Mouse (Mus musculus): ENCODE results near the gene Ube2r2.
A peak's percentile ranks its signal among the peaks of the same experiment; 100 is the strongest.

Gene Ube2r2

DNA sequence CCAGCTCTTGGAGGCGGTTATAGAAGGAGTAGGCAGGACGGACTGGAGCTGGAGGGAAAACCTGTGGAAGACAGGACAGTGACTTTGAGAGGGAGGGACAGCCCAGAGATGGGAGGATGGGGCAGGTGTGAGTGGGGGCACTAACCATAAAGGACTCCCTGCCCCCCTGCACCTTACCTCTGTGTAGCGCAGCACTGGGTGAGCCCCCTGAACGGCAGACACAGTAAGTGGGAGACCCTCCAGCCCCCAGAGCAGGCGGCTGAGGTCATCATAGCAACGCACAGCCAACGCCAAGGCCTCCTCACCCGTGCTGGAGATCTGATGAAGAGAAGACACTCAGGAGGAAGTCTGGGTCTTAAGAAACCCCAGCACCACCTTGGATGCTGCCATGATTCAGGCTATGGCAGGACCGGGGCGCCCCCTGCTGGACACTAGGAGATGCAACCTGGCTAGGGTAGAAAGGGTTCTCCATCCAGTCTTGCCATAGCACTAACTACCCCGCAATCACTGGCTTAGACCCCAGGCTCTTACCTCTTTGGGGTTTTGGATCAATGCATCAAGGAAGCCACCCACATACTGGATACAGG, 16.7 kb upstream of the Ube2r2 start:
- no peak for DNase-seq (ENCODE audit: extremely low spot score, low read depth, low spot score)

DNA sequence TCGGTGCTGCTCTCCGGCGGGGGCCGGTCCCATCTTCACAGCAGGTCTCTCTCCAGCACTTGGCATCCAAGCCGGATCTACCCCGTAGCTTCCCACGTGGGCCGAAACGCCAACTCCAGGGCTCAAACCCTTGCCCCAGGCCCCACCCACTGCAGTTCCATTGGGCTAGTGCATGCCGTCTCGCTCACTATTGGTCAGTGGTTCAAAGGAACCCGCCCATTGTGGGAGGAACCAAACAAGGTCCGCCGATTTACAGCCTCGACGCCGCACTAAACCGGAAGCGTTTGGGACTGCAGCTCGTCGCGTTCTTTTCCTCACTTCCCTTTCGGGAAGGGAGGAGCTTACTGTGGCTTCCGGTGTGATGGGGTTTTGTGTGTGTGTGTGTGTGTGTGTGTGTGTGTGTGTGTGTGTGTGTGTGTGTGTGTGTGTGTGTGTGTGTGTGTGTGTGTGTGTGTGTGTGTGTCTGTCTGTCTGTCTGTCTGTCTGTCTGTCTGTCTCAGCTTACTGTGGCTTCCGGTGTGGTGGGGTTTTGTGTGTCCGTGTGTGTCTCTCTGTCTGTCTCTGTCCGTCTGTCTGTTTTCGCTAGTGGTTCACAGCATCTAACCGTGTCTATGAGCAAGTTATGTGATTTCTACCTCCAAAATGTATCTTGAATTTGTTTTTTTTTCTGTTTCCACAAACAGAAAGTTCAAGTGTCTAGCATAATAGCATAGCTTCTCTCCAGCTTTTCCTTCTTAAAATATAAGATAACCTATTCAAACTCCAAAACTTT, 11.2 kb upstream of the Ube2r2 start, which contains the start of gene Nol6:
Gene Nol6, minus strand, starts transcription at position 276 of the 772 bp plus-strand sequence.
- DNase-seq (ENCODE audit: extremely low spot score, low read depth, low spot score): peak; percentile 97

DNA sequence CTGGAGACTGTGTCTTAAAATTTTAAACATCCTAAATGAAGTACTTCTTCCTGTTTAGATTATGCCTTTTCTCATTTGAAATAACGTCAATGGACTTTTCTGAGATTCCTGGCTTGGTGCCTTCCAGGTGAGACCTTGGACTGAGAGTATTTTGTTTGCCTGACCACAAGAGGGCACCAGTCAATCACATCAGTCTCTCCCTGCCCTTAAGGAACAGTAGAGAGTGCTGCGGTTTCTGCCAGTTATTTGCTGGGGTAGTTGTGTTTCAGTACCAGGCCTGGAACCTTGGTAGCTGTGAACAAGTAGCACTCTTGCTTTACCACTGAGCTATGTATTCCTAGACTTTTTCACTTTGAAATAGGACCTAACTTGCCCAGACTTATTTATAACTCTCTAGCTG, 6.1 kb upstream of the Ube2r2 start:
- DNase-seq (ENCODE audit: extremely low spot score, low read depth, low spot score): no peak

DNA sequence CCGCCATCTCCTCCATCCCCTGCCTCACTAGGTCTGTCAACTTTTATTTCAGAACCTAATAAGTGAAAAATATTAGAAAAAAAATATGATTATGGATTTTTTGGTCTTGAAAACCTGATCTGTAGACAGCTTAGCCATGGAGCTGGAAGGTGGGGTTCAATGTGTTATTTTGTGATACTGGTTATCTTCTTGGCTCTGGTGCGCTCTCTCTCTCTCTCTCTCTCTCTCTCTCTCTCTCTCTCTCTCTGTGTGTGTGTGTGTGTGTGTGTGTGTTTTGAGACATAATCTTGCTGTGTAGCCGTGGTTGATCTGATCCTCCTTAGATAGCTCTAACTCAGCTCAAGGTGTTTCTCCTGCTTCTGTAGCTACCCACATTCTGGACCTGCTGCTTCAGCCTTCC, 5.7 kb upstream of the Ube2r2 start:
- DNase-seq (ENCODE audit: extremely low spot score, low read depth, low spot score): no peak

DNA sequence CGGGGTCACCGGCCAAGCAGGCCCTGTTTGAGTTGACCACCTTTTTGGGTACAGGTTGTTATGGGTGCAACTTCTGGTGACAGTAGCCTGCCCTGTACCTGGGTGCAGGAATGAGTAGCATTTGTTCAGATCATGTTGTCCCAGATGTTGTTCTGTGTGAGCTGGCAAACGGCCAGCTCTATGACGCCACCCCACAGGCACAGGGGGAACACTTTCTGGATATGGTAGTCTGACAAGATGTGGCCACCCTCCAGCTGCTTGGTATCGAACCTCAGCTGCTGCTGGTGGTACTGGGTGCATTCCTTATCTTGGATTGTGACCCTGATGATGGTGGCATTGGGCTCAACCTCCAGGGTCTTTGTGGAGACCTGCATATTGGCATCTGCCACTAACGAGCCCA, 3.1 kb upstream of the Ube2r2 start:
- DNase-seq (ENCODE audit: extremely low spot score, low read depth, low spot score): no peak

DNA sequence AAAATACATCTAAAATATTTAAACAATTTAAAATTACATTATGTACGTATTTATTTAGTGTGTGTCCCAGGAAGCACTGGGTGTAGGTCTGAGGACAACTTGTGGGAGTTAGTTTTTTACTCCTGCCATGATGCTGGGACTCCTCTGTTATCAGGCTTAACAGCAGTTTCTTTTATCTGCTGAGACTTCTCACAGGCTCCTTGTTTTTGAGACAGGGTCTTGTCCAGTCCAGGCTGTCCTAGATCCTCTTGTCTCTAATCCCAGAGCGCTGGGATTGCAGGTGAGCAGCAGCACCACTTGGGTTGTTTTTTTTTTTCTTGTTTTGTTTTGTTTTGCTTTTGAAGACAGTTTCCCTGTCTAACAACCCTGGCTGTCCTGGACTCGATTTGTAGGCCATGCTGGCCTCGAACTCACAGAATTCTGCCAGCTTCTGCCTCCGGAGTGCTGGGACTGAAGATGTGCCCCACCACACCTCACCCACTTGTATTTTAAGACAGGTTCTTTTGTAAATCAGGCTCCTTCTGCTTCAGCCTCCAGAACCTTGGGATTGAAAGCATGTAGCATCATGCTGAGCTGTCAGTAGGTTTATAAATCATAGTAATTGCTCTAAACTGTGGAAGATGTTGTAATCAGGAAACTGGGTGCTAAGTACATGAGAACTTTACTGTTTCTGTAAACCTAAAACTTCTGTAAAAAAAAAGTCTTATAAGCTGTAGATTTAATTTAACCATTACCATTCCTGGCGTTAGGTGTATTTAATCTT, 1.8 kb upstream of the Ube2r2 start:
- DNase-seq (ENCODE audit: extremely low spot score, low read depth, low spot score): no peak

DNA sequence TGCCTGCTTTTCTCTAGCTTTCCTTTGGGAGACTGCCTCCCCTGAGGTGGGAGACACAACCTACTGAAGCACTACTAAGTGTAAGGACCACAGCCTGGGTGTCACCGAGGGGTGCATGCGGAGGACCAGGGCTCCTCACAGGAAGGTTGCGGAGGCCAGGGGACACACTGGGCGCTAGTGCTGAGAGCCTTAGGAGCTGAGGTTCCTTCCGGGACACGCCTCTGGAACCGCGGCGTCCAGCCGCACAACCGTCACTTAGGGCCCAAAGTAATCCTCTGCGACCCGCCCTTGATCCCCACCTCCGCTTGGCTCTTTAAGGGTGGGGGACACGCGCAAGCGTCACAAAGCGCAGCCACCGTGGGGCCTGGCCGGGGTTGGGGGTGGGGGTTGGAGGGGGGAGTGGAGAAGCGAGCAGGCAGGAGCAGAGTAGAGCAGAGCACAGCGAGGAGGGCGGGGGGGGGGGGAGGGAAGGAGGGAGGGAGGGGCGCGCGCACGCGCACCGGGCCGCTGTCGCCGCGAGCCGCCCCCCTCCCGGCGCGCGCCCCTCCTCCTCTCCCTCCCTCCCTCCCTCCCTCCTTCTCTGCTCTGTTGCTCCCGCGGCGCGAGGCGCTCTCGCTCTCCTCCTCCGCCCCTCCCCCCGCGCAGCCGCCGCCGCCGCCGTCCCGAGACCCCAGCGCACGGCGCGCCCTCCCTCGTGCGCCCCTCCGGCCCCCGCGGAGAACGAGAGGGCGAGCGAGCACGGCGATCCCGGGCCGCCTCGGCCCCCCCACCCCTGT, 420 bp upstream of the Ube2r2 start:
- no peak for DNase-seq (ENCODE audit: extremely low spot score, low read depth, low spot score)

DNA sequence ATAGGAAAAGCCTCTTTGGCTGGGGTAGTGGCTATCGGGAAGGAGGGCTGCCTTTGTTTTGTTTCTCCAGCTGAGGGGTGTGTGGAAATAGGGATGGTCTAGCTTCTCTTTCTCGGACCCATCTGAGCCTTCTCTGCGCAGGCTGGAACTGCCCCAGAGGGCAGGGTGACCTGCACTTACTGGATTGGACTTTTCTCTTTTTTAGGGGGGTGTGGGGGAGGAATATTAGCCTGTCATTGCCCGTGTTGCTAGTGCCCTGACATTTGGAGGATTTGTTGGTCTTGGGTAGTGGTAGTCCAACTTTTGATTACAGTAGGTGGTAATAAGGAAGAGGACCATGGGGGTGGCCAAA, 887 bp downstream of the Ube2r2 start:
- DNase-seq (ENCODE audit: extremely low spot score, low read depth, low spot score): no peak

DNA sequence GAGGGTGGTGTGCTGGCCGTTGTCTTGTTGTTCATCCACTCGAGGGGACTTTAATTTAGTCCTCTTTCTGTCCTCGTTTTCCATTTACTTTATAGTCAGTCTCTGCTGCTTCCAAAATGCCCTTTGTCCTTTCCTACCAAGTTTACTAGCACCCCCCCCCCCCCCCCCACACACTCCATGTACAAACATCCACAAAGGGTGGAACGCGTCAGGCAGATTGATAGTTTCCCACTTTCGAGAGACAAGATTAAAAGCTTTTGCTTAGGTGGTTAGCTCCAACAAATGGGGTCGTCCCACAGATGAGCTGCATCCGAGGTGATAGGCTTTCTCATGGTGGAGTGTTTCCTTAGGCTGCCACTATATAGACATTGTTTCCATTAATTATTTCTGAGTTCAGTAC, 1.3 kb downstream of the Ube2r2 start:
- DNase-seq (ENCODE audit: extremely low spot score, low read depth, low spot score): no peak

DNA sequence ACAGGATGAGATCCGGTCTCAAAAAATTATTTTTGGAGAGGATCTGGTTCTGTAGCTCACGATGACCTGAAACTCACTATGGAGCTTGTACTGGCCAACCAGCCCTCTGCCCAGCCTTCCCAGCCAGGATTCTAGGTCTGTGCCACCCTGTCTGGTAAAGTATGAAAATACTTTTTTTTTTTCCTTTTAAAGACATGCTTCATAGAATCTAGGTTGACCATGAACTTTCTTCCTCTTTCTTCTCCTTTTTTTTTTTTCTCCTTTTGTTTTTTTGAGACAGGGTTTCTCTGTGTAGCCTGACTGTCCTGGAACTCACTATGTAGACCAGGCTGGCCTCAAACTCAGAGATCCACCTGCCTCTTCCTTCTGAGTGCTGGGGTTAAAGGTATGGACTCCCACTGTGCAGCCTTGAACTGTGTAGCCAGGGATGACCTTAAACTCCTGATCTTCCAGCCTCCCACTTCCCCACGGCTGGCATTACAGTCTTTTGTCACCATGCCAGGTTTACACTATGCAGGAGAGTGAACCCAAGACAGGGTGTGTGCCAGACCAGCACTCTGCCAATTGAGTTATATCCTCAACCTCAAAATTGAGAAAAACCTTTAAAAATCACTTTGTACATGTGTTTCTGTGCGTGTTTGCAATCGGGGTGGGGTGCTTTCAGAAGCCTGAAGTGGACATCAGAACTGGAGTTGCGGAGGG, 4.8 kb downstream of the Ube2r2 start:
- no peak for DNase-seq (ENCODE audit: extremely low spot score, low read depth, low spot score)

DNA sequence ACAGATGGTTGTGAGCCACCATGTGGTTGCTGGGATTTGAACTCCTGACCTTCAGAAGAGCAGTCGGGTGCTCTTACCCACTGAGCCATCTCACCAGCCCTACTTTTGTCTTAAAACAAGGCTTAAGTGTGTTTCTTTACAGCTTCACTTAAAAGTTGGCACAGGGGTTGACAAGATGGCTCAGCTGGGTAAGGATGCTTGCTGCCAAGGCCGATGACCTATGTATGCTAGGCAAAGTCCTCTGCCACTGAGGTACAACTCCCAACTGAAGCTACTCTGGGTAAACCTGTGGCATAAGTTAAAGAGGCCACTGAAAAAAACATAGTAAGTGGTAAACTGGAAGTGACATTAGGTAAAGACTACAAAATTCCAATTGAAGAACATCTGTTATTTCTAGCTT, 7.1 kb downstream of the Ube2r2 start:
- DNase-seq (ENCODE audit: extremely low spot score, low read depth, low spot score): no peak

DNA sequence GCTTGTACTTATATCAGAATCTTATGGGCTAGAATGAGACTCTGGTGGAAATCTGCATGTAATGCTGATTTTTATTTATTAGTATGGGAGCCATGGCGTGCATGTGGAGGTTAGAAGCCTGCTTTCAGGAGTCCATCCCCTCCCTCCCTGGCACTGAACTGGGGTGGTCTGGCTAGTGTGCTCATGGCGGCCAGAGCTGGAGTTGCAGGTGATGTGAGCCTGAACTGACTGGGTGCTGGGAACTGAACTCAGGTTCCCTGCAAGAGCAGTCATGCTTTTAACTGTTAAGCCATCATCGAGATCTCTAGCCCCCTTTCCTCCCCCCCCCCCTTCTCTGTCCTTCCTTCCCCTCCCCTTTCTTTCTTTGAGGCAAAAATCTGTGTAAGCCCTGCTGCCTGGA, 14.3 kb downstream of the Ube2r2 start:
- DNase-seq (ENCODE audit: extremely low spot score, low read depth, low spot score): no peak

DNA sequence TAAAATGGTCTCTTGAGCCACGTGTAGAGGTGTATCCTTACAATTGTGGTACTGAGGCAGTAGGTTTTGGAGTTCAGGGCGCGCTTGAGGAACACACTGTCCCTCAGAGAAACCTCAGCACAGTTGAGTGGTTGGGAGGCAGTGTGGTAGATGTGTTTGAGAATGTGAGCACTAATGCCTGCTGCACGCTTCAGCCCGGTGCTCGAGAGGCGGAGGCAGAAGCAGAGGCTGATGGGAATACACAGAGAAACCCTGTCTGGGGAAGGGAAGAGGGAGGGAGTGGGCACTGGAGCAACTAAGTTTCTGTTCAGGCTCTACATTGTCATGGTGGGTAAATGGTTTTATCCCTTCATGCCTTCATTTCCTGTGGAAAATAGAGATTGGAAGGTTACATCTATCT, 15.6 kb downstream of the Ube2r2 start:
- no peak for DNase-seq (ENCODE audit: extremely low spot score, low read depth, low spot score)

DNA sequence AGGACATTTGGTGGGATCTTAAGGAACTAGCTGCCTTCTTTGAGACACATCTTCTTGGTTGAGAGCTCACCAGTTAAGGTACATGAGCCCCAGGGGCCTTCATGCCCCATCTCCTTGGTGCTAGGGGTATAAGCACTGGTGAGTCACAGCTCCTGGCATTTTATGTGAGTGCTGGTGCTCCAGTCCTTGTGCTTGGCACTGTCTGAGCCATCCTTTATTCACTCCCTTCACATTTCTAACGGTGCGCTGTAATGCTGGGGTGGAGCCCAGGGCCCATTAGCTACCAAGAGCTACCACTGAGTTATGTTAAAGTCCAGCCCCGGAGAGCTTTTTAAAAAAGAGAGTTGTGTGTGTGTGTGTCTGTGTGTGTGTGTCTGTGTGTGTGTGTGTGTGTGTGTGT, 17.6 kb downstream of the Ube2r2 start:
- no peak for DNase-seq (ENCODE audit: extremely low spot score, low read depth, low spot score)

DNA sequence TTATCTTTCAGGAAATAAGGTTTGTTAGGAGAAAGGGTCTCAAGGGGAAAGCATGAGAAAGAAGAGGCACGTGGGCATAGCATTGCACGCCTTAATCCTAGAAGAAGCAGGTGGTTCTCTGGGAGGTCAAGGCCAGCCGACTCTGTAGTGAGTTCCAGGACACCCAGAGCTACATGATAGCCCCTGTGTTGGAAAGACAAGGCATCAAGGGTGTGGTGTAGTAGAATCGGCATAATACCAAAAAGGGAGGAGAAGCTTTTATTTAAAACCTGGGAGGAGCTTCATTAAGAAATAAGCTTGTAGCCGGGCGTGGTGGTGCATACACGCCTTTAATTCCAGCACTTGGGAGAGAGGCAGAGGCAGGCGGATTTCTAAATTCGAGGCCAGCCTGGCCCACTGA, 21.4 kb downstream of the Ube2r2 start:
- no peak for DNase-seq (ENCODE audit: extremely low spot score, low read depth, low spot score)

DNA sequence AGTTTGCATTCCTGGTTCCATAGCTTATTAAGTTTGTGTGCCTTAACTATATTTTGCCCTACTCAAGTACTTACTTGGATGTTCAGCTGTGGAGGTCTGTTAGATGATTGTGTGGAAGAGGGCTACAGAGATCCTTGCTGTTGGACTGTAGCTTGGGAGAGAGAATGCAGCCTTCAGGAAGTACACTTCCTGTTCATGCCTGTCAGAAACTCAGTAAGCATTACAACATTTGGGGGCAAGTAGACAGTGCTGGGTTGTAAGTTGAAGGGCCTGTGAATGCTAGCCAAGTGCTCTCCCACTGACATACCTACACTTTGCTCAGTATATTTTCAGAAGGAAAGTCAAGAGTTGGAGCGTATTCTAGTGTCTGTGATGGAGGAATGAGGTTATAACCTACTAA, 22.7 kb downstream of the Ube2r2 start:
- no peak for DNase-seq (ENCODE audit: extremely low spot score, low read depth, low spot score)

DNA sequence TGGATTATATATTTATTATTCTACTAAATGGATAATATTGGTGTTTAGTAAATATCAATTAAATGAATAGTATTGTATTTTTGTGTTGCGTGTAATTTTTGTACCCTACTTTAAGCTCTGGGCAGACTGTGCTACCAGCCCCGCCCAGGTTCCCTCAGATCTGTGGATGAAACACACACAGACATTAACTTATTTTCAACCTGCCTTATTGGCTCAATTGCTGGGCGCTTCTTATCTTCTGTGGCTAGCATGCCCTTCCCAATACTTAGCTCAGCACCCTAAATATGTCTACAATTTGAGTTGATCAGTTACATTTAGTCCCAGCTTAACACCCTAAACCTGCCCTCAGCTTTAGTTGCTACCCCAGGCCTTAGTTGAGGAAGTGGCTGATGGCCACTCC, 25.7 kb downstream of the Ube2r2 start:
- DNase-seq (ENCODE audit: extremely low spot score, low read depth, low spot score): no peak

DNA sequence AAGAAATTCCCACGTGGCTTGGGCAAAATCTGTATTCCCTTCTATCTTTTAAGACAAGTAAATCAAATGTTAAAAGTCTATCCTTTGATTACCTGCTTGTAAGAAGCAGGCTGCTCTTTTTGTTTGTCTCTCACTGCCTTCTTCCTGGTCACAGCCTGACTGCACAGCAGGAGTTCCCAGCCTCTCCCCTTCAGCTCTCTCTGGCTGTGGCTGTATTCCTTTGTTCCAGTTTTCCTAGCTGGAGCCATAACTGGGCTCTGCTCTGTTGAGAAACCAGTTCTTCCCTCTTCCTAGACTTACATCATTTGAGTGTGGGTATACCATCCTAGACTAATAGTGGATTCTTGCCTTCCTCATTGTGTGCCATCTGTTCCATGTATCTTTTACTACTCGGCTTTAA, 29.4 kb downstream of the Ube2r2 start:
- no peak for DNase-seq (ENCODE audit: extremely low spot score, low read depth, low spot score)

DNA sequence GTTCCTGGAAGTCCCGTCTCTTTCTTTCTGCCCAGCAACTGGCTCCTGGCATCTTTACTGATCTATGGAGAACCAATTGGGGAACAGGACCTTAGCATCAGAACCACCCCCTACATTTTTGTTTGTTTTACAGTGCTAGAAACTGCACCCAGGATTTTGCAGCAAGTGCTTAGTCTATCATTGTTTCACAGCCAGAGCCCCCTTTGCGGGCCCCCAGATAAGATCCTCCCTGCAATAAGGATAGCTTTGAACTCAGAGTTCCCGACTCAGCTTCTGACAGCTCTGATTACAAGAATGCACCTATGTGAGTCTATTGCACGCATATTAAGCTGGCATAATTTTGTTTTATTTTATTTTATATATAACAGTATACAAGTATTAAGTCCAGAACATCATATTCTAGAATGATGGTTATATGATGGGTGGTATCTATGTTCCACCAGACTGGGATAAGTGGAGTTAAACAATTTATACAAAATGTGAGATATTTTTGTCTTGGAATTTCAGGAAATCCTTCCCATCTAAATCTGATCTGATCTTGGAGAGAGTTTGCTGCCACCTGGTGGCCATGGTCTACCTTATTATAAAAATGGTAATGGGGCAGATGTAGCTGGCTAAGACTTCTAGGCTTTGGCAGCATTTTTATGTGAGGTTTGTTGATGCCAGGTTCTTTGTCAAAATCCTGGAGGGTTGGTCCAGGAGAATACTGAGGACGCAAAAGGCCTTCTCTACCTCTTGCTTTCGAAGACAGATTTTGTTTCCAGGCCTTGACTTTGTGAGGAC, 30.3 kb downstream of the Ube2r2 start:
- DNase-seq (ENCODE audit: extremely low spot score, low read depth, low spot score): peak; percentile 61

DNA sequence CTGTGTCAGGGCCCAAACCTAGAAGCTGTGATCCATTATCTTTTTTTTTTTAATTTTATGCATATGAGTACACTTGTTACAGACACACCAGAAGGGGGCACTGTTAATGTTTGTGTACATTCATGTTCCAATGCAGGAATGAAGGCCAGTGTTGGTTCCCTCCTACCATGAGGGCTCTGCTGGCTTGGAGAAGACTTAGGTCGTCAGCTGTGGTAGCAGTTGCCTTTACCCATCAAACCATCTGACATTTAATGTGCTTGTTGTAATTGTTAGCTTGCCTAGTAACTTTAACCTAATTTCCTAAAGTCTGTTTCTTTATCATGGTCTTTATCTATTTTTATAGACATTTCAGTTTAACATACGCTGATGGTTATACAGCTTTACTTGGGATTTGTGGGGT, 35.4 kb downstream of the Ube2r2 start:
- DNase-seq (ENCODE audit: extremely low spot score, low read depth, low spot score): no peak

Measured in hindlimb bud, embryonic 11.5 days (tissue).